Mouse (Mus musculus) bone marrow macrophage, adult 2 months (primary cell): ENCODE measurements around the gene Praf2.

ENCODE experiments used
- CTCF ChIP-seq: IDR thresholded peaks from 2 replicates; pipeline ENCODE4 v1.5.1; 2012; ENCODE audit warnings: low read depth, mild to moderate bottlenecking, low read length, moderate library complexity
- POLR2A ChIP-seq: IDR thresholded peaks from 2 replicates; pipeline ENCODE4 v1.6.1; 2012; ENCODE audit warnings: mild to moderate bottlenecking, low read depth, low read length, borderline replicate concordance

DNA sequence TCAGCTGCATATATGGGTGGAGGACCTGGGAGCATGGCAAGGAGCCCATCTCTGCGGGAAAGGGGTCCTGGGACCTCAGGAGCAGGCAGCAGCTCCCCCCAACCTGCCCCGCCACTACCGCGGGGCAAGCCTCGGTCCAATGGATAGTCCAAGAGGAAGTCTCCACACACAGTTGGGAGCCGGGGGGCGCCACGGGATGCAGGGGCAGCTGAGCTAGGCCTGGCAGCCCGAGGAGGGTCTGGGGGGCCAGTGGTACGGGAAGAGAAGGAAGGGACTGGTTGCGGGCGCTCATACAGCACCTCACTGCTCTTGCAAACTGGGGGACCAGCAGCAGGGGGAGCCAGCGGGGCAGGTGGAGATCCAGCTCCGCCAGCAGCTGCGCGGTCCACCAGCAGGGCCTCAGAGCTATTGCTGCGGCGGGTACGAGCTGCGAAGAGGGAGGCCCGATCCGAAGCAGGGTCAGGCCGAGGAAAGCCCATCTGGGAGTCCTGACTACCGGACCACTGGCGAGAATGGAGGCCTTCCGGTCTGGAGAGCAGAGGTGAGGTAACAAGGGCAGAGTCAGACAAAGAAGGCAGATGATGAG is 5.4 kb downstream of the Praf2 start:
- no peak for TF ChIP-seq CTCF
- TF ChIP-seq POLR2A: no peak
